Mouse (Mus musculus) bone marrow, adult 2 months (tissue): ENCODE measurements around the gene Igf2bp3.

ENCODE experiments used
- CTCF ChIP-seq: fragments of 200-500 bp; IDR thresholded peaks from 2 replicates; pipeline ENCODE4 v1.5.1; 2011; ENCODE audit warnings: low read length, control low read depth; ENCODE audit not compliant: control insufficient read depth, insufficient read depth
- POLR2A ChIP-seq: fragments of 200-500 bp; IDR thresholded peaks from 2 replicates; pipeline ENCODE4 v1.6.1; 2011; ENCODE audit warnings: low read depth, mild to moderate bottlenecking, control low read depth, low read length, borderline replicate concordance; ENCODE audit not compliant: control insufficient read depth

GRCm38 (mm10) chr6:49130328-49130727 is 84.4 kb downstream of the Igf2bp3 start:
- no peak for TF ChIP-seq CTCF
- no peak for TF ChIP-seq POLR2A
